ENCODE assay signal across 27 mouse cellular contexts in genomic region chr8:125140965-125141364, GRCm38 (mm10).
A peak's percentile ranks its signal among the peaks of the same experiment; 100 is the strongest.
DNase-seq lines count a peak whose midpoint lies in the region; ATAC-seq and TF ChIP-seq lines count a peak whose summit lies in the region.
"Had no signal": no experiment of that assay in that cellular context is flagged by ENCODE, and none has a peak within 500 bp of the region (broad histone marks: within the 10 kb centered on the region; RNA-seq: fewer than 3 reads in every experiment).

No protein-coding gene starts in this region.

- 0 out of 2 replicates have a peak overlapping the region, but pooled peaks have one; percentile 5 for H3K9ac ChIP-seq in heart, embryonic 13.5 days
- no peak overlapping the region for H3K9ac ChIP-seq in lung, embryonic 14.5 days
- H3K9ac ChIP-seq: embryonic facial prominence, embryonic 12.5 days; intestine, embryonic 15.5 days; liver, embryonic 14.5 days; lung, embryonic 15.5 days had no signal

- DNase-seq in heart, adult 8-10 months (ENCODE audit: low spot score), result no peak
- DNase-seq in heart, postnatal 4 days, result peak; percentile 16
- no peak for DNase-seq in heart, adult 18-20 months
- no peak for DNase-seq in lung, embryonic 14.5 days
- no peak for DNase-seq in lung, postnatal 14 days
- DNase-seq in G1E (ENCODE audit: low spot score), result no peak
- DNase-seq: adrenal gland, postnatal 25 days; cerebellum, adult 11-12 months; cerebellum, adult 9-11 months; embryo, embryonic 11 days; gastrocnemius, postnatal 14 days; kidney, adult 8-10 months; kidney, postnatal 25 days; liver; lung, postnatal 4 days; right cerebral cortex, postnatal 25 days; spleen, adult 18-20 months; thymus, adult 2 months; thymus, postnatal 36 days had no signal

- peaks cover 38% of the 10 kb centered on the region for H3K4me1 ChIP-seq in heart, embryonic 13.5 days
- H3K4me1 ChIP-seq in lung, embryonic 14.5 days (ENCODE audit: insufficient read depth), result no peaks in the 10 kb centered on the region
- no peaks in the 10 kb centered on the region for H3K4me1 ChIP-seq in G1E (ENCODE audit: insufficient read depth, low read depth, low read length)
- H3K4me1 ChIP-seq: intestine, embryonic 15.5 days had no signal

- H3K4me2 ChIP-seq in heart, embryonic 13.5 days, result no peak overlapping the region
- H3K4me2 ChIP-seq in lung, embryonic 14.5 days, result no peak overlapping the region
- H3K4me2 ChIP-seq: embryonic facial prominence, embryonic 12.5 days; intestine, embryonic 15.5 days; lung, embryonic 15.5 days had no signal

- H3K27me3 ChIP-seq in heart, embryonic 13.5 days (replicated peaks), result no peaks in the 10 kb centered on the region
- no peaks in the 10 kb centered on the region for H3K27me3 ChIP-seq in lung, embryonic 14.5 days (ENCODE audit: insufficient read depth, low read length)
- H3K27me3 ChIP-seq in G1E (ENCODE audit: insufficient read depth, low read length), result no peaks in the 10 kb centered on the region
- H3K27me3 ChIP-seq: embryonic facial prominence, embryonic 12.5 days; intestine, embryonic 15.5 days; lung, embryonic 15.5 days had no signal

- no peaks in the 10 kb centered on the region for H3K36me3 ChIP-seq in heart, embryonic 13.5 days
- no peaks in the 10 kb centered on the region for H3K36me3 ChIP-seq in lung, embryonic 14.5 days (ENCODE audit: insufficient read depth)
- H3K36me3 ChIP-seq in G1E (replicated peaks), result no peaks in the 10 kb centered on the region
- H3K36me3 ChIP-seq: embryonic facial prominence, embryonic 12.5 days; intestine, embryonic 15.5 days; lung, embryonic 15.5 days had no signal

- ATAC-seq in heart, embryonic 13.5 days (ENCODE audit: extremely low read depth, insufficient number of reproducible peaks, low FRiP score, low TSS enrichment), result 0 out of 2 replicates have a peak, but pooled peaks have one; percentile 10
- ATAC-seq in lung, embryonic 14.5 days (ENCODE audit: insufficient read depth), result 0 out of 2 replicates have a peak, but pooled peaks have one; percentile 31
- ATAC-seq in G1E (ENCODE audit: extremely low read depth, insufficient number of reproducible peaks, low FRiP score, poor library complexity, severe bottlenecking), result no peak
- ATAC-seq: CD4-positive, CD25-positive, alpha-beta regulatory T cell, adult 4 months; forebrain, embryonic 14.5 days; intestine, embryonic 15.5 days; midbrain, embryonic 16.5 days had no signal

- peaks cover 7% of the 10 kb centered on the region; the same call in 1 of the 2 replicates for H3K9me3 ChIP-seq in heart, embryonic 13.5 days
- no peaks in the 10 kb centered on the region for H3K9me3 ChIP-seq in lung, embryonic 14.5 days (ENCODE audit: low read depth, low read length)
- peaks cover 81% of the 10 kb centered on the region for H3K9me3 ChIP-seq in G1E (replicated peaks)
- H3K9me3 ChIP-seq: embryonic facial prominence, embryonic 12.5 days; intestine, embryonic 15.5 days; lung, embryonic 15.5 days had no signal

- TF ChIP-seq CTCF in lung, embryonic 14.5 days (IDR thresholded peaks at IDR 0.05; ENCODE audit: low read depth), result no peak
- TF ChIP-seq CTCF in G1E (IDR thresholded peaks at IDR 0.05; ENCODE audit: low read depth, low read length), result no peak

- 40% methylated on average over 7 of the region's 7 CpGs for WGBS in heart, embryonic 13.5 days
- WGBS in lung, embryonic 14.5 days, result 68% methylated on average over 7 of the region's 7 CpGs

- H3K27ac ChIP-seq in heart, embryonic 13.5 days (replicated peaks), result peak overlapping the region; percentile 73
- no peak overlapping the region for H3K27ac ChIP-seq in lung, embryonic 14.5 days (ENCODE audit: low read depth)
- H3K27ac ChIP-seq: embryonic facial prominence, embryonic 12.5 days; intestine, embryonic 15.5 days; liver, embryonic 14.5 days; lung, embryonic 15.5 days had no signal

- no peak overlapping the region for H3K4me3 ChIP-seq in heart, embryonic 13.5 days
- no peak overlapping the region for H3K4me3 ChIP-seq in lung, embryonic 14.5 days (ENCODE audit: low read depth, low read length)
- H3K4me3 ChIP-seq in G1E (ENCODE audit: low read depth, low read length), result peak overlapping the region; percentile 13; the same call in 1 of the 2 replicates
- H3K4me3 ChIP-seq: embryonic facial prominence, embryonic 12.5 days; intestine, embryonic 15.5 days; lung, embryonic 15.5 days had no signal
